Mouse (Mus musculus) splenic B cell, adult 2 months (primary cell): ENCODE measurements around the gene Gm49388.

ENCODE experiments used
- DNase-seq: peaks from one replicate; pipeline ENCODE4 v3.0.0-alpha.2; 2011; ENCODE audit warnings: low read depth, low spot score
- H3K27me3 ChIP-seq: 2 replicates; pipeline ENCODE4 v1.6.1; 2012; ENCODE audit warnings: mild to moderate bottlenecking, low read length, moderate library complexity, mixed read lengths; ENCODE audit not compliant: control insufficient read depth, poor library complexity, insufficient read depth, severe bottlenecking
- H3K36me3 ChIP-seq: 2 replicates; pipeline ENCODE4 v1.6.1; 2012; ENCODE audit warnings: mild to moderate bottlenecking, low read length, moderate library complexity, mixed read lengths; ENCODE audit not compliant: control insufficient read depth, poor library complexity, insufficient read depth, severe bottlenecking

Gm49388 gene

GRCm38 (mm10) chr7:127785308-127785707 lies at the start of gene Gm49388:
Gm49388 (plus strand) TSS chr7:127785608.
- Histone ChIP-seq H3K36me3 (peaks cover 29% of the 10 kb centered on the region), H3K27me3 (no peaks in the 10 kb centered on the region)
- no peak for DNase-seq

GRCm38 (mm10) chr7:127744366-127745045 lies 40.9 kb upstream of the Gm49388 start, which contains the start of gene Fbxl19:
Fbxl19 (plus strand) TSS chr7:127744543.
- DNase-seq: peak; percentile 75
- no peaks in the 10 kb centered on the region for H3K27me3 ChIP-seq
- H3K36me3 ChIP-seq: peaks cover under 1% of the 10 kb centered on the region; the same call in 1 of the 2 replicates

GRCm38 (mm10) chr7:127745251-127745651 lies 40.2 kb upstream of the Gm49388 start:
- Histone ChIP-seq H3K36me3 (peaks cover 2% of the 10 kb centered on the region; the same call in 1 of the 2 replicates), H3K27me3 (no peaks in the 10 kb centered on the region)
- DNase-seq: peak; percentile 92

GRCm38 (mm10) chr7:127745652-127746493 lies 39.5 kb upstream of the Gm49388 start:
- H3K36me3 ChIP-seq: peaks cover 2% of the 10 kb centered on the region; the same call in 1 of the 2 replicates
- H3K27me3 ChIP-seq: no peaks in the 10 kb centered on the region
- DNase-seq: peak; percentile 70

GRCm38 (mm10) chr7:127746494-127747491 lies 38.6 kb upstream of the Gm49388 start:
- H3K27me3 ChIP-seq: no peaks in the 10 kb centered on the region
- H3K36me3 ChIP-seq: peaks cover 5% of the 10 kb centered on the region; the same call in 1 of the 2 replicates
- DNase-seq: no peak

GRCm38 (mm10) chr7:127747559-127748234 lies 37.7 kb upstream of the Gm49388 start:
- Histone ChIP-seq H3K27me3 (no peaks in the 10 kb centered on the region), H3K36me3 (peaks cover 5% of the 10 kb centered on the region)
- DNase-seq: no peak

- H3K36me3 ChIP-seq: peaks cover 8% of the 10 kb centered on the region
- DNase-seq: no peak
- no peaks in the 10 kb centered on the region for H3K27me3 ChIP-seq
Observed at GRCm38 (mm10) chr7:127748235-127748560, 37.2 kb upstream of the Gm49388 start.

GRCm38 (mm10) chr7:127750131-127751127 lies 35.0 kb upstream of the Gm49388 start:
- DNase-seq: no peak
- Histone ChIP-seq H3K36me3 (peaks cover 13% of the 10 kb centered on the region), H3K27me3 (no peaks in the 10 kb centered on the region)

GRCm38 (mm10) chr7:127751619-127752018 lies 33.8 kb upstream of the Gm49388 start:
- no peak for DNase-seq
- H3K36me3 ChIP-seq: peaks cover 13% of the 10 kb centered on the region
- no peaks in the 10 kb centered on the region for H3K27me3 ChIP-seq

- Histone ChIP-seq H3K36me3 (peaks cover 13% of the 10 kb centered on the region), H3K27me3 (no peaks in the 10 kb centered on the region)
- no peak for DNase-seq
Observed at GRCm38 (mm10) chr7:127752069-127752468, 33.3 kb upstream of the Gm49388 start.

GRCm38 (mm10) chr7:127753158-127753557 lies 32.2 kb upstream of the Gm49388 start:
- Histone ChIP-seq H3K27me3 (no peaks in the 10 kb centered on the region), H3K36me3 (peaks cover 13% of the 10 kb centered on the region)
- no peak for DNase-seq

- Histone ChIP-seq H3K27me3 (no peaks in the 10 kb centered on the region), H3K36me3 (peaks cover 13% of the 10 kb centered on the region)
- DNase-seq: no peak
Observed at GRCm38 (mm10) chr7:127753741-127754140, 31.7 kb upstream of the Gm49388 start.

GRCm38 (mm10) chr7:127759716-127760115 lies 25.7 kb upstream of the Gm49388 start:
- DNase-seq: peak; percentile 23
- H3K36me3 ChIP-seq: 0 out of 2 replicates have a peak, but pooled peaks cover 2% of the 10 kb centered on the region
- H3K27me3 ChIP-seq: no peaks in the 10 kb centered on the region
